Mouse (Mus musculus) heart, embryonic 14.5 days (tissue): ENCODE data around the gene Zfp616. TPM values are rescaled to one million over a fixed set of nuclear protein-coding genes. Genes with fewer than 3 reads are reported as not detected.

Experiments
- ATAC-seq: fragments of 200-750 bp; cut with Nextera tagmentation; 2 replicates; pipeline ENCODE4 v1.8.0; 2017; ENCODE audit warnings: low read depth, moderate TSS enrichment; ENCODE audit not compliant: insufficient number of reproducible peaks, insufficient read depth, low FRiP score
- H3K27ac ChIP-seq, 2 experiments: fragments of 200-500 bp in 1 of 2; fragments of 300-500 bp in 1 of 2; sonication (generic) in 1 of 2; replicated peaks in 1 of 2; 2 replicates each; pipeline ENCODE4 v1.5.1; 2012 to 2014; ENCODE audit warnings: low read depth in 2 of 2, low read length in 2 of 2, control low read depth in 1 of 2, mild to moderate bottlenecking in 1 of 2, mixed read lengths in 1 of 2; ENCODE audit not compliant: control insufficient read depth in 1 of 2, insufficient read depth in 1 of 2
- H3K27me3 ChIP-seq: fragments of 300-500 bp; sonication (generic); 2 replicates; pipeline ENCODE4 v1.6.1; 2014; ENCODE audit warnings: mild to moderate bottlenecking, low read length, control low read depth; ENCODE audit not compliant: control insufficient read depth, insufficient read depth
- H3K36me3 ChIP-seq: fragments of 300-500 bp; sonication (generic); 2 replicates; pipeline ENCODE4 v1.6.1; 2014; ENCODE audit warnings: mild to moderate bottlenecking, control low read depth, low read length, mixed read lengths; ENCODE audit not compliant: control insufficient read depth, insufficient read depth
- H3K4me1 ChIP-seq, 2 experiments: fragments of 200-500 bp in 1 of 2; fragments of 300-500 bp in 1 of 2; sonication (generic) in 1 of 2; 2 replicates each; pipeline ENCODE4 v1.6.1; 2012 to 2014; ENCODE audit warnings: low read length in 2 of 2, control low read depth in 1 of 2, mixed read lengths in 1 of 2; ENCODE audit not compliant: control insufficient read depth in 2 of 2, insufficient read depth in 2 of 2
- H3K4me2 ChIP-seq: fragments of 300-500 bp; sonication (generic); 2 replicates; pipeline ENCODE4 v1.6.1; 2014; ENCODE audit warnings: mild to moderate bottlenecking, low read length
- H3K4me3 ChIP-seq, 2 experiments: fragments of 200-500 bp in 1 of 2; fragments of 300-500 bp in 1 of 2; sonication (generic) in 1 of 2; 2 replicates each; pipeline ENCODE4 v1.5.1; 2012 to 2014; ENCODE audit warnings: low read length in 2 of 2, mild to moderate bottlenecking in 2 of 2, control low read depth in 1 of 2, low read depth in 1 of 2, moderate library complexity in 1 of 2; ENCODE audit not compliant: control insufficient read depth in 1 of 2, insufficient read depth in 1 of 2
- H3K9ac ChIP-seq: fragments of 300-500 bp; sonication (generic); 2 replicates; pipeline ENCODE4 v1.6.1; 2014; ENCODE audit warnings: mild to moderate bottlenecking, low read length
- H3K9me3 ChIP-seq: fragments of 300-500 bp; sonication (generic); 2 replicates; pipeline ENCODE4 v1.6.1; 2016; ENCODE audit warnings: low read length, control low read depth; ENCODE audit not compliant: control insufficient read depth
- WGBS: fragments of 180-500 bp; shearing (Covaris S2); extraction: QIAGEN DNeasy Blood & Tissue Kit; methylation state at CpG from one replicate; pipeline ENCODE4 v1.1.7; 2014; 5-methylcytosine and 5-hydroxymethylcytosine counted together
- polyA plus RNA-seq: library from polyadenylated mRNA; unstranded; fragments of >200 nt; fragmentation: Nextera tagmentation; extraction: Ambion mirVana; gene quantifications from 2 replicates; pipeline ENCODE4 v1.2.1, GENCODE M21; 2014

Zfp616 gene
- not detected in 2 replicates for polyA plus RNA-seq

DNA sequence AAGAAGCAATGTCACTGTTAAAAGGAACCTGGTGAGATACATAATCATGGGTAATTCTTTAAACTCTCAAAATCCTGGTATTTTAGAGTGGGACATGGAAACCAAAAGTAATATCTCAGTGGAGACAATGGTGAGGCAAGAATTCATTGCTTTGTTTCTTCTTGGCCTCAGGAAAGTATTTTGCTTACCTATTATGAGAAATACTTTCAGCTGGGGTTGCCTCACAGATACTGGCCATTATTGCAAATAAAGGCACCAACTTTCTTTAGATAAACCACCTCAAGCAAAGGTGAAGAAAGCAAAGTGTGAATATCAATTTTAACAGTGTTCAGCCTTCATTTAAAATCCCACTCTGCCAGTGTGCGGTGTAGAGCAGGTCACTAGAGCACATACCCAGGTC lies at the start of gene Zfp616:
TSS of gene Zfp616 (plus strand) at position 301 of the 400 bp plus-strand sequence.
- 84% methylated on average over 1 of the region's 1 CpGs for WGBS
- Histone ChIP-seq H3K27me3 (no peaks in the 10 kb centered on the region), H3K9ac (no peak within 1 kb of the TSS), H3K4me2 (no peak within 1 kb of the TSS), H3K36me3 (no peaks in the 10 kb centered on the region), H3K27ac (no peak within 1 kb of the TSS), H3K4me3 (no peak within 1 kb of the TSS), H3K4me1 (no peaks in the 10 kb centered on the region), H3K9me3 (peaks cover 9% of the 10 kb centered on the region)
- no peak for ATAC-seq

DNA sequence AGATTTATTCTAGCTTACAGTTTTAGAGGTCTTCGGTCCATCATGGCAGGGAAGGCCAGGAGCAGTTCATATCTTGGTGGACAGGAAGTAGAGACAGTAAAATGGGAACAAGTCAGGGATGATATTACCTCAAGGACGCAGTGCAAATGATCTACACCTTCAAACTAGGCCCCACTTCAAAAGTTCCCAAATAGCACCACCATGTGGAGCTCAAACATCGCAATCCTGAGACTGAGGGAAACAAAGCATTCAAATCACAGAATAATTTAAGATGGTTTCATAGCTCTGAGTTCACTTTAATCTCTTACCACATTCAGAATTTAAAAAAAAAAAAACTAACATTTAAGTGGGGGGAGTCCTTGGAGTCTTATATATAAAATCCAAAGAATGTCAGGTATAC lies 18.4 kb upstream of the Zfp616 start:
- no peak for ATAC-seq
- Histone ChIP-seq H3K9ac (no peak overlapping the region), H3K27ac (no peak overlapping the region), H3K4me1 (no peaks in the 10 kb centered on the region), H3K4me2 (no peak overlapping the region), H3K9me3 (peaks cover 16% of the 10 kb centered on the region), H3K4me3 (no peak overlapping the region), H3K36me3 (no peaks in the 10 kb centered on the region), H3K27me3 (no peaks in the 10 kb centered on the region)
- 69% methylated on average over 3 of the region's 3 CpGs for WGBS

DNA sequence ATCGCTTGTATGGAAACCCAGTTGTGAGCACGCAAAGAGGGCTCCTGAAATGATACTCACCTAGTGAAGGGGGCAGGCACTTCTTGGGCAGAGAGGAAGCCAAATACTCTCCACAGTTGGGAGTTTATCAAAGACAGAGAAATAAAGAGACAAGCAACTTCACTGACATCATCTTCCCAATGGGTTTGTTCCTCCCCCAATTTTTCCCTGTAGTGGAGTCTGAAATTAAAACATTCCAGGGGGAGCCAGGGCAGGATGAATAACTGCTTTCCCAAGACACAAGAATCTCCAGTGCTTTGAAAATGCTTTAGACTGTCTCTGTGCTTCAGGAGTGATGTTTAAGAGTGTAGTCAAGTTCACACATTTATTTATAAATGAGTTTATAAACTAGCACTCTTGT lies 13.3 kb upstream of the Zfp616 start, which contains the start of the genes Olfr139 and Olfr399:
TSS of gene Olfr139 (minus strand) at position 101 of the 400 bp plus-strand sequence.
TSS of gene Olfr399 (minus strand) at position 165 of the 400 bp plus-strand sequence.
- Histone ChIP-seq H3K27me3 (no peaks in the 10 kb centered on the region), H3K9ac (no peak within 1 kb of the TSS), H3K27ac (no peak within 1 kb of the TSS), H3K4me1 (no peaks in the 10 kb centered on the region), H3K36me3 (no peaks in the 10 kb centered on the region), H3K9me3 (peaks cover 20% of the 10 kb centered on the region), H3K4me3 (no peak within 1 kb of the TSS), H3K4me2 (no peak within 1 kb of the TSS)
- 74% methylated on average over 2 of the region's 2 CpGs for WGBS
- ATAC-seq = no peak

- 59% methylated on average over 2 of the region's 2 CpGs for WGBS
- ATAC-seq = no peak
- no peaks in the 10 kb centered on the region for H3K4me1 ChIP-seq
- no peak overlapping the region for H3K4me3 ChIP-seq
- peaks cover 6% of the 10 kb centered on the region; the same call in 1 of the 2 replicates for H3K9me3 ChIP-seq
- H3K27me3 ChIP-seq = no peaks in the 10 kb centered on the region
- H3K36me3 ChIP-seq = no peaks in the 10 kb centered on the region
- no peak overlapping the region for H3K27ac ChIP-seq
- no peak overlapping the region for H3K9ac ChIP-seq
- H3K4me2 ChIP-seq = no peak overlapping the region
Measured at GRCm38 (mm10) chr11:74100724-74101123, 31.0 kb downstream of the Zfp616 start.

- H3K9me3 ChIP-seq = peaks cover 6% of the 10 kb centered on the region; the same call in 1 of the 2 replicates
- no peak overlapping the region for H3K4me3 ChIP-seq
- 39% methylated on average over 2 of the region's 2 CpGs for WGBS
- H3K36me3 ChIP-seq = no peaks in the 10 kb centered on the region
- ATAC-seq = no peak
- H3K4me1 ChIP-seq = no peaks in the 10 kb centered on the region
- no peaks in the 10 kb centered on the region for H3K27me3 ChIP-seq
- no peak overlapping the region for H3K27ac ChIP-seq
- H3K9ac ChIP-seq = no peak overlapping the region
- H3K4me2 ChIP-seq = no peak overlapping the region
Measured at GRCm38 (mm10) chr11:74101507-74101906, 31.8 kb downstream of the Zfp616 start.

- ATAC-seq = no peak
- H3K27me3 ChIP-seq = no peaks in the 10 kb centered on the region
- no peaks in the 10 kb centered on the region for H3K36me3 ChIP-seq
- H3K4me3 ChIP-seq = no peak overlapping the region
- no peaks in the 10 kb centered on the region for H3K4me1 ChIP-seq
- no peak overlapping the region for H3K27ac ChIP-seq
- peaks cover 10% of the 10 kb centered on the region; the same call in 1 of the 2 replicates for H3K9me3 ChIP-seq
- H3K4me2 ChIP-seq = no peak overlapping the region
- H3K9ac ChIP-seq = no peak overlapping the region
- 22% methylated on average over 5 of the region's 5 CpGs for WGBS
Measured at GRCm38 (mm10) chr11:74105066-74105465, 35.3 kb downstream of the Zfp616 start.

GRCm38 (mm10) chr11:74113412-74113811 lies 43.7 kb downstream of the Zfp616 start, which contains the start of gene Olfr401:
Olfr401 (plus strand) TSS chr11:74113712.
- H3K4me2 ChIP-seq = no peak within 1 kb of the TSS
- H3K4me1 ChIP-seq = no peaks in the 10 kb centered on the region
- H3K9me3 ChIP-seq = peaks cover 8% of the 10 kb centered on the region; the same call in 1 of the 2 replicates
- H3K4me3 ChIP-seq = no peak within 1 kb of the TSS
- no peaks in the 10 kb centered on the region for H3K27me3 ChIP-seq
- no peaks in the 10 kb centered on the region for H3K36me3 ChIP-seq
- H3K9ac ChIP-seq = no peak within 1 kb of the TSS
- H3K27ac ChIP-seq = no peak within 1 kb of the TSS
- ATAC-seq = no peak
